Mouse (Mus musculus): ENCODE results near the gene Gm5142. TPM values are rescaled to one million over a fixed set of nuclear protein-coding genes. Genes with fewer than 3 reads are reported as not detected.

The Gm5142 gene
- polyA plus RNA-seq, 1 experiment, result not detected

- no peaks in the 10 kb centered on the region for H3K27me3 ChIP-seq (ENCODE audit: control insufficient read depth, insufficient read depth, insufficient read length)
- TF ChIP-seq USF1 (IDR thresholded peaks at IDR 0.05; ENCODE audit: low read depth) (no peak), POLR2AphosphoS2 (IDR thresholded peaks at IDR 0.05; ENCODE audit: insufficient read length, low read depth) (no peak), POLR2A (IDR thresholded peaks at IDR 0.05; ENCODE audit: insufficient read length, low read depth) (no peak), SRF (IDR thresholded peaks at IDR 0.05; ENCODE audit: control insufficient read depth, insufficient read length, low read depth) (no peak), MYOD1 (IDR thresholded peaks at IDR 0.05; ENCODE audit: control insufficient read depth in 1 of 3, insufficient read length in 2 of 3, low read depth in 2 of 3) (no peak)
- no peak overlapping the region for H3ac ChIP-seq (ENCODE audit: control insufficient read depth, insufficient read length)
- no peaks in the 10 kb centered on the region for H3K36me3 ChIP-seq (ENCODE audit: control insufficient read depth, insufficient read depth)
- peaks cover 21% of the 10 kb centered on the region for H3K79me2 ChIP-seq (ENCODE audit: control insufficient read depth, insufficient read depth)
- H3K4me2 ChIP-seq (ENCODE audit: low read depth), result no peak overlapping the region
- no peak overlapping the region for H3K4me3 ChIP-seq
These were observed 30.5 kb upstream of the Gm5142 start for GRCm38 (mm10) chr14:59209003-59209402.

- Histone ChIP-seq H3K79me2 (ENCODE audit: control insufficient read depth, insufficient read depth) (peaks cover 38% of the 10 kb centered on the region), H3K36me3 (ENCODE audit: control insufficient read depth, insufficient read depth) (no peaks in the 10 kb centered on the region), H3K4me2 (ENCODE audit: low read depth) (no peak overlapping the region), H3ac (ENCODE audit: control insufficient read depth, insufficient read length) (no peak overlapping the region), H3K27me3 (ENCODE audit: control insufficient read depth, insufficient read depth, insufficient read length) (no peaks in the 10 kb centered on the region), H3K4me3 (no peak overlapping the region)
- TF ChIP-seq REST (IDR thresholded peaks at IDR 0.05; ENCODE audit: insufficient read depth, insufficient read length) (no peak), SRF (IDR thresholded peaks at IDR 0.05; ENCODE audit: control insufficient read depth, insufficient read length, low read depth) (no peak), MAX (IDR thresholded peaks at IDR 0.05; ENCODE audit: low read depth) (no peak), CEBPB (IDR thresholded peaks at IDR 0.05; ENCODE audit: insufficient read depth, poor library complexity, severe bottlenecking) (no peak), TCF3 (IDR thresholded peaks at IDR 0.05; ENCODE audit: insufficient read length, low read depth) (no peak), MYOD1 (IDR thresholded peaks at IDR 0.05; ENCODE audit: control insufficient read depth in 1 of 3, insufficient read length in 2 of 3, low read depth in 2 of 3) (no peak), POLR2AphosphoS2 (IDR thresholded peaks at IDR 0.05; ENCODE audit: insufficient read length, low read depth) (no peak), MYOG (IDR thresholded peaks at IDR 0.05; ENCODE audit: control insufficient read depth in 1 of 3, insufficient read depth in 1 of 3, insufficient read length in 2 of 3, low read depth in 2 of 3) (no peak), POLR2A (IDR thresholded peaks at IDR 0.05; ENCODE audit: insufficient read length, low read depth) (no peak), USF1 (IDR thresholded peaks at IDR 0.05; ENCODE audit: low read depth) (no peak), E2F4 (IDR thresholded peaks at IDR 0.05; ENCODE audit: insufficient read depth) (no peak), TCF12 (IDR thresholded peaks at IDR 0.05; ENCODE audit: insufficient read depth, poor library complexity, severe bottlenecking) (no peak)
These were observed 27.5 kb upstream of the Gm5142 start for GRCm38 (mm10) chr14:59205976-59206583.

- no peak overlapping the region for H3ac ChIP-seq (ENCODE audit: control insufficient read depth, insufficient read length)
- H3K79me2 ChIP-seq (ENCODE audit: control insufficient read depth, insufficient read depth), result peaks cover 38% of the 10 kb centered on the region
- H3K4me3 ChIP-seq, result no peak overlapping the region
- H3K27me3 ChIP-seq (ENCODE audit: control insufficient read depth, insufficient read depth, insufficient read length), result no peaks in the 10 kb centered on the region
- TF ChIP-seq MAX (IDR thresholded peaks at IDR 0.05; ENCODE audit: low read depth), result no peak
- no peak for TF ChIP-seq CEBPB (IDR thresholded peaks at IDR 0.05; ENCODE audit: insufficient read depth, poor library complexity, severe bottlenecking)
- TF ChIP-seq TCF3 (IDR thresholded peaks at IDR 0.05; ENCODE audit: insufficient read length, low read depth), result no peak
- TF ChIP-seq MYOG (IDR thresholded peaks at IDR 0.05; ENCODE audit: control insufficient read depth in 1 of 3, insufficient read depth in 1 of 3, insufficient read length in 2 of 3, low read depth in 2 of 3), result no peak
- no peak for TF ChIP-seq E2F4 (IDR thresholded peaks at IDR 0.05; ENCODE audit: insufficient read depth)
- no peak for TF ChIP-seq POLR2A (IDR thresholded peaks at IDR 0.05; ENCODE audit: insufficient read length, low read depth)
- no peak for TF ChIP-seq TCF12 (IDR thresholded peaks at IDR 0.05; ENCODE audit: insufficient read depth, poor library complexity, severe bottlenecking)
- no peak for TF ChIP-seq MYOD1 (IDR thresholded peaks at IDR 0.05; ENCODE audit: control insufficient read depth in 1 of 3, insufficient read length in 2 of 3, low read depth in 2 of 3)
- no peak for TF ChIP-seq SRF (IDR thresholded peaks at IDR 0.05; ENCODE audit: control insufficient read depth, insufficient read length, low read depth)
- TF ChIP-seq REST (IDR thresholded peaks at IDR 0.05; ENCODE audit: insufficient read depth, insufficient read length), result no peak
- TF ChIP-seq POLR2AphosphoS2 (IDR thresholded peaks at IDR 0.05; ENCODE audit: insufficient read length, low read depth), result no peak
- TF ChIP-seq USF1 (IDR thresholded peaks at IDR 0.05; ENCODE audit: low read depth), result no peak
- no peak overlapping the region for H3K4me2 ChIP-seq (ENCODE audit: low read depth)
- no peaks in the 10 kb centered on the region for H3K36me3 ChIP-seq (ENCODE audit: control insufficient read depth, insufficient read depth)
These were observed 26.9 kb upstream of the Gm5142 start for GRCm38 (mm10) chr14:59205461-59205860.

- H3K27me3 ChIP-seq (ENCODE audit: control insufficient read depth, insufficient read depth, insufficient read length), result no peaks in the 10 kb centered on the region
- peaks cover 33% of the 10 kb centered on the region for H3K79me2 ChIP-seq (ENCODE audit: control insufficient read depth, insufficient read depth)
- H3K4me2 ChIP-seq (ENCODE audit: low read depth), result peak overlapping the region; percentile 78
- H3ac ChIP-seq (ENCODE audit: control insufficient read depth, insufficient read length), result peak overlapping the region; percentile 90
- no peaks in the 10 kb centered on the region for H3K36me3 ChIP-seq (ENCODE audit: control insufficient read depth, insufficient read depth)
- no peak for TF ChIP-seq MYOD1 (IDR thresholded peaks at IDR 0.05; ENCODE audit: control insufficient read depth in 1 of 3, insufficient read length in 2 of 3, low read depth in 2 of 3)
- no peak for TF ChIP-seq USF1 (IDR thresholded peaks at IDR 0.05; ENCODE audit: low read depth)
- TF ChIP-seq E2F4 (IDR thresholded peaks at IDR 0.05; ENCODE audit: insufficient read depth), result no peak
- TF ChIP-seq TCF3 (IDR thresholded peaks at IDR 0.05; ENCODE audit: insufficient read length, low read depth), result no peak
- no peak for TF ChIP-seq POLR2A (IDR thresholded peaks at IDR 0.05; ENCODE audit: insufficient read length, low read depth)
- no peak for TF ChIP-seq POLR2AphosphoS2 (IDR thresholded peaks at IDR 0.05; ENCODE audit: insufficient read length, low read depth)
- no peak for TF ChIP-seq SRF (IDR thresholded peaks at IDR 0.05; ENCODE audit: control insufficient read depth, insufficient read length, low read depth)
- TF ChIP-seq TCF12 (IDR thresholded peaks at IDR 0.05; ENCODE audit: insufficient read depth, poor library complexity, severe bottlenecking), result no peak
- TF ChIP-seq REST (IDR thresholded peaks at IDR 0.05; ENCODE audit: insufficient read depth, insufficient read length), result no peak
- TF ChIP-seq MAX (IDR thresholded peaks at IDR 0.05; ENCODE audit: low read depth), result no peak
- no peak for TF ChIP-seq CEBPB (IDR thresholded peaks at IDR 0.05; ENCODE audit: insufficient read depth, poor library complexity, severe bottlenecking)
- TF ChIP-seq MYOG (IDR thresholded peaks at IDR 0.05; ENCODE audit: control insufficient read depth in 1 of 3, insufficient read depth in 1 of 3, insufficient read length in 2 of 3, low read depth in 2 of 3), result no peak
- H3K4me3 ChIP-seq, result peak overlapping the region; percentile 36
These were observed 23.2 kb upstream of the Gm5142 start for GRCm38 (mm10) chr14:59201604-59202215.

All from myocyte (in vitro differentiated cells).